In the genomic region with DNA sequence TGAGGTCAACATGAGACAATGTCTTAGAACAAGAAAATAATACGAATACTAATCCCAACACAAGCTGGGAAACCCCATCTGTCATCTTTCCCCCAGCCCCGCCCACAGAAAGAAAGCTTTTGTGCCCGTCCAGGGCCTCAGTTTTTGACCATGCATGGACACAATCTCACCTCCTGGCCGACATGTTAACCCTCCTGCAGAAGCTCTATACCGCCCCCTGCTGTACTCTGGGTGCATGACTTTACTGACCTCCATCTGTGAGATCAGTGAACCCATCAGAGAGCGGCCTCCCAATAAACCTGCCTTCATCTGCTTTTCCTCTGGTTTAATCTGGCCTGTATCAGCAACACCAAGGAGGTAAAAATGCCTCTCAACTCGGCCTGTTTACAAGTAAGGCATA, we compare ENCODE assay signal across 8 mouse cellular contexts.
DNase-seq lines count a peak whose midpoint lies in the region; ATAC-seq and TF ChIP-seq lines count a peak whose summit lies in the region.

No protein-coding gene starts in this region.

- H3K9ac ChIP-seq in midbrain, postnatal 0 days (replicated peaks; ENCODE audit: low read length, poor library complexity, severe bottlenecking), result no peak overlapping the region
- no peak overlapping the region for H3K9ac ChIP-seq in midbrain, embryonic 15.5 days

- H3K27ac ChIP-seq in midbrain, postnatal 0 days (ENCODE audit: low read depth, low read length), result no peak overlapping the region
- H3K27ac ChIP-seq in midbrain, embryonic 15.5 days, result no peak overlapping the region

- 77% methylated on average over 7 of the region's 7 CpGs for WGBS in midbrain, postnatal 0 days
- 78% methylated on average over 7 of the region's 7 CpGs for WGBS in midbrain, embryonic 15.5 days

- H3K9me3 ChIP-seq in midbrain, postnatal 0 days (ENCODE audit: low read length), result no peaks in the 10 kb centered on the region
- no peaks in the 10 kb centered on the region for H3K9me3 ChIP-seq in midbrain, embryonic 15.5 days

- peak; percentile 34 for TF ChIP-seq CTCF in midbrain, postnatal 0 days (IDR thresholded peaks at IDR 0.05)

- H3K27me3 ChIP-seq in midbrain, postnatal 0 days (ENCODE audit: insufficient read depth, low read length), result no peaks in the 10 kb centered on the region
- H3K27me3 ChIP-seq in midbrain, embryonic 15.5 days (replicated peaks), result no peaks in the 10 kb centered on the region

- no peaks in the 10 kb centered on the region for H3K4me1 ChIP-seq in midbrain, postnatal 0 days (ENCODE audit: insufficient read depth, low read length)
- H3K4me1 ChIP-seq in midbrain, embryonic 15.5 days, result no peaks in the 10 kb centered on the region

- no peak overlapping the region for H3K4me2 ChIP-seq in midbrain, postnatal 0 days (ENCODE audit: low read depth, low read length, poor library complexity, severe bottlenecking)
- H3K4me2 ChIP-seq in midbrain, embryonic 15.5 days, result no peak overlapping the region

- no peak for ATAC-seq in midbrain, postnatal 0 days (ENCODE audit: low FRiP score)
- no peak for ATAC-seq in midbrain, embryonic 15.5 days (replicated peaks)
- ATAC-seq in inflammation-experienced regulatory T-cells, adult 6 months, result no peak

- no peak overlapping the region for H3K4me3 ChIP-seq in midbrain, postnatal 0 days (ENCODE audit: low read depth, low read length)
- H3K4me3 ChIP-seq in midbrain, embryonic 15.5 days, result no peak overlapping the region

- no peaks in the 10 kb centered on the region for H3K36me3 ChIP-seq in midbrain, postnatal 0 days (ENCODE audit: insufficient read depth, low read length)
- no peaks in the 10 kb centered on the region for H3K36me3 ChIP-seq in midbrain, embryonic 15.5 days (replicated peaks)

- DNase-seq in midbrain, postnatal 0 days (ENCODE audit: low spot score), result no peak
- peak; percentile 85 for DNase-seq in adrenal gland, postnatal 10 days
- peak; percentile 13 for DNase-seq in embryo, embryonic 11 days
- DNase-seq in kidney, postnatal 10 days, result peak; percentile 52
- DNase-seq in lung, postnatal 4 days, result peak; percentile 27 to 57
- DNase-seq in thymus, adult 18-20 months, result peak; percentile 16 to 38
